Mouse (Mus musculus): ENCODE measurements at regions not wholly inside any gene's neighbourhood (a gene's known extent, or its start where the extent isn't known, plus 50 kb on each side); places are given as distances from the start of the nearest gene placed in this dataset.

DNA sequence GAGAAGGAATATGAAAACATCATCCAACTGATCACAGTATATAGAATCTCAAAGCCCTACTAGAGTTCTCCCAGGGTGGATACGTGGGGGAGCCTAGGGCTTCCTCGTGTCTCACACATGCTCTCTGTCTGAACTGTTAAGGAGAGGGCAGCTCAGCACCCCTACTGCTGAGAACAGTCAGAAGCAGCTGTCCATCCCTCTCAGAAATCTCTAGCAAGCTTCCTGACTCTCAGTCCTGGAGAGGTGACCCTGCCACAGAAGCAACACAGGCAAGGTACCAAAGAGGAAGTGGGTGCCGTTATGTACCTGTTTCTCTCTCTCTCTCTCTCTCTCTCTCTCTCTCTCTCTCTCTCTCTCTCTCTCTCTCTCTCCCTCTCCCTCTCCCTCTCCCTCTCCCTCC is 317.7 kb upstream of the Trib2 start:
- DNase-seq, result peak; percentile 11

DNA sequence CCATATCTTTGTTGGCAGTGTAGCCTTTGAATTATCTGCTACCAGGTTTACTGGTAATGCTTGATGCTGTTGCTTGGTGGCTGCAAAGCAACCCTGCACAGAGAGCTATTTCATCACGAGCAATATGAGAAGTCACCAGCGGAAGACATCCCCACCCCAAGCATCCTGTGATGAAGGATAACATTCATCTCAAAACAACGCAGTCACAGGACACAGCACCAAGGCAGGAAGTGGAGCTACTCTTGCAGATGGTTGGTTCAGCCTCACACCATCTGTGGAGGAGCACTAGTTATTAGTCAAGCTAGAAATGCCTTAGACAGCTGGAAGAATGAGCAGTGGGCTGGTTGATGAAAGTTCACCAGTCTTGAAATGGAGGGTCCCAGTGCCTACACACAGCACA is 316.5 kb upstream of the Trib2 start:
- DNase-seq, result peak; percentile 47

- DNase-seq, result no peak
Observed at GRCm38 (mm10) chr12:16131740-16132077, 315.0 kb upstream of the Trib2 start.

- no peak for DNase-seq
Observed at GRCm38 (mm10) chr12:16131028-16131739, 314.5 kb upstream of the Trib2 start.

DNA sequence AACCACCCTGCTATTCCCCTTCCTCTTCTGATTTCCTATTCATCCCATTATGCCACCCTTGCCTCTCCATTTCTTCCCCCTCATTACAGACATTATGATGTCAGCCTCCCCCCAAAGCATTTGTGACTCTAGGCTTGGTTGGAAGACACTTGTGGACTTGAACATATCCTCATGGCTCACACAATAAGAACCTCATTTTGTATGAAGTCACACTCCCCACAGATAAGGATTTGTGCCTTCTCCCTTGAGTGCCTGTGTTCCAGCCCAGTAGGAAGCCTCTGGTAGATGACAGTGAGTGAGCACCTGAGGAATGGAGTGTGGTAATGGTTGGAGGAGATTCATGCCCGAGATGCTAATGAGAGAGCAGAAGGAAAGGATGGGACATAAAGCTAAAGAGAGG is 313.9 kb upstream of the Trib2 start:
- no peak for DNase-seq

DNA sequence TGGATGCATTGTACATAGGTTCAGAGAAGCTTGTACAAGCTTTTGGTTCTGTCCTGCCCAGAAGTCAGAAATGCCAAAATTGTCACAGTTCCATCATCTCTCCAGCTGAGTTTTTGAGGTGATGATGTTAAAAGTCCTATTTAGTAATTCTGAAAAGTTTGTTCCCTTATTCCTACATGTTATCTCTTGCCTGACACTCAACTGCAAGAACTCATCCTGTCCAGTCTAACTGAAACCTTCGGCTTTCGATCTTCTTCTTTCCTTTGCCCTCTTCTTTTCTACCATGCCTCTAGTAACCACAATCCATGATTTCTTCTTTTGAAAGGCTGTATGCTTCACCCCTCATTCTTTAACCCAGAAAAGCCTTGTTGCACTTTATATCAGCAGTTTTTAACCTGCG is 313.2 kb upstream of the Trib2 start:
- DNase-seq, result no peak

GRCm38 (mm10) chr12:16129243-16129642 is 312.5 kb upstream of the Trib2 start:
- no peak for DNase-seq

- no peak for DNase-seq
Observed at GRCm38 (mm10) chr12:16124906-16125305, 308.2 kb upstream of the Trib2 start.

GRCm38 (mm10) chr12:16122353-16123127 is 305.8 kb upstream of the Trib2 start:
- no peak for DNase-seq

GRCm38 (mm10) chr12:16121787-16122186 is 305.1 kb upstream of the Trib2 start:
- DNase-seq, result no peak

- DNase-seq, result no peak
Observed at GRCm38 (mm10) chr12:16118710-16119109, 302.0 kb upstream of the Trib2 start.

GRCm38 (mm10) chr12:16106946-16107345 is 290.2 kb upstream of the Trib2 start:
- no peak for DNase-seq

- no peak for DNase-seq
Observed at GRCm38 (mm10) chr12:16098840-16099239, 282.1 kb upstream of the Trib2 start.

DNA sequence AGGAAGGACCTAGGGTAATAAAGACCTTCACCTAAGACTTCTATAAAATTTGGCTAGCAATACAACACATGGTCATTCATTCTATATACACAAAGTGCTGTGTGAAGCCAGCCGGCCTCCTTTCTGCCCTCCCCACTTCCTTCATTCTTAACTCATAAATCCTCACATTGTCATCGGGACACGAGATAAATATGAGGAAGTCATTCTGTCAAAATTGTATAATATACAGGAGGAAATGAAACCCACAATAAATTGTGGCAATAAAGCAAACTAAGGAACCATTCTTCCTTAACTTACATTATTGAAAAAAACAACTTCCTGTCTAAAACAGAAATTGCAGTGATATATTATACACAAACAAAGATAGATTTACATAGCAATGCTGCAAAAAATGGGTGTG is 275.9 kb upstream of the Trib2 start:
- DNase-seq, result no peak

- no peak for DNase-seq
Observed at GRCm38 (mm10) chr12:16091336-16091735, 274.6 kb upstream of the Trib2 start.

DNA sequence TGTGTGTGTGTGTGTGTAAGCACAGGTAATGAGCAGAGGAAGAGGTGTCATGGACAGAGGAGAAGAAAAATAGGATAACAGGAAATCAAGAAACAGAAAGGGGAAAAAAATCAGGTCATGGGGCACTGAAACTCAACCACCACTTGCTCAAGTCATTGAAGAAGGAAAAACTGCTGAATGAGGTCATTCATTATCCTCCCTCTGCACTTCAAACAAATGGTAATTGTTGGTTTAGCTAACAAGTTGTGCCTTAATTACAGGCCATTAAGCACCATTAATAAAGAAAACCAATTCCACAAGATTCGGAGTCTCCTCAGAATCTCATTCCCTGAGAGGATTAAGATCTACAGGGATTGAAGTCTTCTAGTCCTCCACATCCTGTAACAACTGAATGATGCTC is 266.5 kb upstream of the Trib2 start:
- DNase-seq, result no peak

DNA sequence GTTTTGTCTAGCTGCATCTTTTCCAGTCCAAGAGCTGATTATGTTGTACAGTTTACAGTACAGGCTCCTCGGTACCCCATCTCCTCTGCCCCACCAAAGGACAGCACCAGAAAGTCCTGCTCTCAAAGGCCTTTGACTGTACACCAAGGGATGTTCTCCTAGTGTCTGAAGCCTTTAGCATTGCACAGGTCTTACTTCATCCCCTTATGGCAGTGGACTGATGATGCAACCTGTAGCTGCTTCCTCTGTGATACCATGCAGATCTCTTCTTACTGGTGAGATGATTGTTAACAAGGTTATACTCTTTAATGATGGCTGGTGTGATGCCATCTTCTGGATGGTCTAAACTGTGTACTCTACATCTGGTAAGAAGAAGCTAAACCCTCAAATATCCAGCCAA is 260.5 kb upstream of the Trib2 start:
- no peak for DNase-seq

DNA sequence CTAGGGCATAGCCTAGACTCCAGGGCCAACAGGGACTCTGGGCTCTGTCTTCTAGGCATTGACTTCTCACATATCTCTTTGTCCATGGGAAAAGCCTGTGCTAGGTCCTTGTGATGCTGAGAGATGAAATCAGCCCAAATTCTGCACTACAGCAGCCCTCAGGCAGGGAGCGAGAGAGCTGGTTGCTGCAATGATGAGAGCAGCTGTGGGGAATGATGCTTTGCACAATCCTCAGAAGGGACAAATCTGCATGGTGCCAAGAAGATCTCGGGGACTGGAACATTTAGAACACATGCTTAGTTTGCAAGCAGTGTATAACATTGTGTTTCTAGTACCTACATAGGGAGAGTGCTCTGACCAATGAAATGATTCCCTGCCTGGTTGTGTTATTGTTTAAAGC is 259.2 kb upstream of the Trib2 start:
- no peak for DNase-seq

GRCm38 (mm10) chr12:16068940-16069339 is 252.2 kb upstream of the Trib2 start:
- no peak for DNase-seq

GRCm38 (mm10) chr12:16062689-16063088 is 246.0 kb upstream of the Trib2 start:
- no peak for DNase-seq

DNA sequence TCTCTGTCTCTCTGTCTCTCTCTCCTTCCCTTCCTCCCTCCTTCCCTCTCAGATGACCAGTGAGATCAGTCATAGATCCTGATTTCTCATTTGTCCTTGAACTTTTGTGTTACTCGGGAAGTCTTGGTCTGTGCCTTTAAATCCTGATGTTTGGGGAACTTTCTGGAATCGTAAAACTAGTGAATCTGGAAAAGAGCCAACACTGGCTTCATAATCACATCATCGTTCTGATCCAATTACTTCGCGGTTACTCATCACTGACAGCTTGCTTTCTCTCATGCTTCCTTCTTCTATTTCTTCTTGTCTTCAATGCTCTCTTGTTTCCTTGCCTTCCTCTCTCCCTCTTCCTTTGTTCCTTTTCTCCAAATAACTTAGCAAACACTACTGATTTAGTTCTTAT is 243.7 kb upstream of the Trib2 start:
- no peak for DNase-seq

- DNase-seq, result no peak
Observed at GRCm38 (mm10) chr12:16058255-16058654, 241.5 kb upstream of the Trib2 start.

DNA sequence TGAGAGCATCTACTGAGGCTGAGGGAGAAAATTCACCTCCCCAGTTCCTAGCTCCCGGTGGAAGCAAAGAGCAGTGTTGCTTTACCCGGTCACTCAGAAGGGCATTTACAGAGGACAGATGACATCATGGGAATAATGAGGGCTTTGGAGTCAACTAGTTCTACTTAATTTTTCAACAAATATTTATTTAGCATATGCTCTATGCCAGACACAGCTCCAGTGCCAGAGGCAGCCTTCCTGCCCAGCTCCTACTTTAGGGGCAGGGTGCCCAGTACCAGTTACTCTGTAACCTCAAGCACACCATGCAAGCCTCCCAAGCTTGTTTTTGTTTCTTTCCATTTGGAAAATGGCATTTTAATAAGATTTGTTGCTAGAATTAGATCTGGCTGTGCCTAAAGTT is 240.1 kb upstream of the Trib2 start:
- DNase-seq, result no peak

DNA sequence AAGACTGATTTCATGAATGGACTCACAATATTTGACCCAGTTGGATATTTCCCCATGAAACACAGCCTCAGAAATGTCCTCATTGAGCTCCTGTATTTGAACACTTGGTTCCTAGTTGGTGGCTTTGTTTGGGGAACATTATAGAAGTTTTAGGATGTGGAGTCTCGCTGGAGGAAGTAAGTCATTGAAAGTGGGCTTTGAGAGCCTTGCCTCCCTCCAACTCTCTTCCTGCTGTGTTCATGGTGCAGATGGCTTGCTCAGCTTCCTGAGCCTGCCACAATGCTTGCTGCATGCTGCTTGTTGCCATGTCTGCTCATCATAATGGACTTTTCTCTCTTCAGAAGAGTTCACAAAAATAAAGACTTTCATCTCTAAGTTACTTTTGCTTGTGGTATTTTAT is 239.5 kb upstream of the Trib2 start:
- DNase-seq, result peak; percentile 45

GRCm38 (mm10) chr12:16054591-16054990 is 237.9 kb upstream of the Trib2 start:
- DNase-seq, result no peak

All from thymus, postnatal 4 days (tissue).